Mouse (Mus musculus) ES-E14 (cell line): ENCODE data around the gene Tead4.

Experiments
- CHD2 ChIP-seq: IDR thresholded peaks from 2 replicates; pipeline ENCODE4 v1.6.1; 2014; ENCODE audit warnings: mild to moderate bottlenecking, low read depth, low read length, inconsistent platforms
- HCFC1 ChIP-seq: IDR thresholded peaks from 2 replicates; pipeline ENCODE4 v1.6.1; 2012; ENCODE audit warnings: low read length, inconsistent platforms, borderline replicate concordance; ENCODE audit not compliant: insufficient read depth

GRCm38 (mm10) chr6:128179651-128180050, 121.0 kb downstream of the Tead4 start:
- TF ChIP-seq CHD2 (no peak), HCFC1 (no peak)
